Mouse (Mus musculus) forebrain, embryonic 11.5 days (tissue): ENCODE results near the gene Pax5. TPM values are rescaled to one million over a fixed set of nuclear protein-coding genes. Genes with fewer than 3 reads are reported as not detected.

ENCODE experiments used
- ATAC-seq: fragments of 200-750 bp; cut with Nextera tagmentation; replicated peaks from 2 replicates; pipeline ENCODE4 v1.8.0; 2017; ENCODE audit warnings: moderate TSS enrichment; ENCODE audit not compliant: low FRiP score
- DNase-seq: peaks from one replicate; pipeline ENCODE4 v3.0.0-alpha.2; 2017; ENCODE audit warnings: low spot score
- H3K27ac ChIP-seq: fragments of 300-500 bp; sonication (generic); 2 replicates; pipeline ENCODE4 v1.5.1; 2014; ENCODE audit warnings: low read depth, low read length
- H3K27me3 ChIP-seq: fragments of 300-500 bp; sonication (generic); 2 replicates; pipeline ENCODE4 v1.6.1; 2014; ENCODE audit warnings: mild to moderate bottlenecking, low read length, mixed read lengths; ENCODE audit not compliant: control insufficient read depth, insufficient read depth
- H3K36me3 ChIP-seq: fragments of 300-500 bp; sonication (generic); 2 replicates; pipeline ENCODE4 v1.6.1; 2014; ENCODE audit warnings: mild to moderate bottlenecking, low read length, moderate library complexity, mixed read lengths; ENCODE audit not compliant: control insufficient read depth, insufficient read depth
- H3K4me1 ChIP-seq: fragments of 300-500 bp; sonication (generic); replicated peaks from 2 replicates; pipeline ENCODE4 v1.6.1; 2014; ENCODE audit warnings: low read length, mixed read lengths; ENCODE audit not compliant: control insufficient read depth, insufficient read depth
- H3K4me2 ChIP-seq: fragments of 300-500 bp; sonication (generic); 2 replicates; pipeline ENCODE4 v1.6.1; 2014; ENCODE audit warnings: low read depth, mild to moderate bottlenecking, low read length, moderate library complexity, mixed read lengths; ENCODE audit not compliant: severe bottlenecking
- H3K4me3 ChIP-seq: fragments of 300-500 bp; sonication (generic); 2 replicates; pipeline ENCODE4 v1.5.1; 2014; ENCODE audit warnings: low read depth, low read length
- H3K9ac ChIP-seq: fragments of 300-500 bp; sonication (generic); 2 replicates; pipeline ENCODE4 v1.6.1; 2014; ENCODE audit warnings: low read length
- H3K9me3 ChIP-seq: fragments of 300-500 bp; sonication (generic); 2 replicates; pipeline ENCODE4 v1.6.1; 2016; ENCODE audit warnings: low read length, mixed read lengths; ENCODE audit not compliant: control insufficient read depth
- WGBS: fragments of 180-500 bp; shearing (Covaris S2); extraction: QIAGEN DNeasy Blood & Tissue Kit; methylation state at CpG from one replicate; pipeline ENCODE4 v1.1.7; 2014; 5-methylcytosine and 5-hydroxymethylcytosine counted together
- polyA plus RNA-seq: library from polyadenylated mRNA; unstranded; fragments of >200 nt; fragmentation: Nextera tagmentation; extraction: Ambion mirVana; gene quantifications from 2 replicates; pipeline ENCODE4 v1.2.1, GENCODE M21; 2014

Gene Pax5
- polyA plus RNA-seq, 1 experiment from 2014 or later = 0.11 TPM

DNA sequence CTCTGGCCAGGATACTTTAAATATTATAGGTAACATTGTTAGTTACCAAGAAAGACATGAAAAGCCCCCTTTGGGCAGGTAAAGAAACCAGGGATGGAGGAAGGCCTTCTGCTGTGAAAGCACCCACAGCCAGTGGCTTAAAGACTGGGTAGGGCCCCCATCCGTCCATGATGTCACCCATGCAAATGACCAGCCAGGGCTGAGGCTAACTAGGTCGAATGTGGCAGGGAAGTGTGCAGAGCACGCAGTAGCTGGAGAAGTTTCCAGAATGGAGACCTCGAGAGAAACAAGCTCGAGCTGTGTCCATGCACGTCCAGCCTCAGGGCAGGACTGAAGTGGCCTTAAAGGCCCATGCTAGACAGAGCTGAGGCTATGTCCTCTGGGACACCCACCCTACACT is 42.9 kb downstream of the Pax5 start:
- ATAC-seq = no peak
- Histone ChIP-seq H3K9me3 (no peaks in the 10 kb centered on the region), H3K4me1 (peaks cover 9% of the 10 kb centered on the region; the same call in 1 of the 2 replicates), H3K4me2 (no peak overlapping the region), H3K27me3 (peaks cover 37% of the 10 kb centered on the region), H3K36me3 (no peaks in the 10 kb centered on the region), H3K4me3 (no peak overlapping the region), H3K27ac (no peak overlapping the region), H3K9ac (no peak overlapping the region)
- DNase-seq = no peak
- WGBS = 83% methylated on average over 6 of the region's 6 CpGs

DNA sequence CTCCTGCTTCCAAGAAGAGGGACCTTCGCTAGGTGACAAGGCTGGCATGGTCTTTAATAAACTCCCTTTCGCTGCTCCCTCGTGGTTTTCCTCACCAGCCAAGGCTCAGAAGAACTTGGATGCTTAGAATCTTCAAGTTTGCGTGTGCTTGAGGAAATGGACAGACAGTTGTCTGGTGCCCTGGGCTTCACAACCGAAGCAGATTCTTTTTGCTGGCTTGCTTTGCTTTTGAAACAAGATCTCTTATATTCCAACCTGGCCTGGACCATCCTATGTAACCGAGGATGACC is 45.6 kb downstream of the Pax5 start:
- ATAC-seq (no peak), DNase-seq (no peak)
- peaks cover 48% of the 10 kb centered on the region for H3K27me3 ChIP-seq
- no peaks in the 10 kb centered on the region for H3K9me3 ChIP-seq
- H3K4me3 ChIP-seq = peak overlapping the region; percentile 51
- no peaks in the 10 kb centered on the region for H3K36me3 ChIP-seq
- no peak overlapping the region for H3K27ac ChIP-seq
- 24% methylated on average over 6 of the region's 6 CpGs for WGBS
- H3K9ac ChIP-seq = peak overlapping the region; percentile 57; the same call in 1 of the 2 replicates
- H3K4me1 ChIP-seq = peaks cover 9% of the 10 kb centered on the region; the same call in 1 of the 2 replicates
- peak overlapping the region; percentile 97 for H3K4me2 ChIP-seq

DNA sequence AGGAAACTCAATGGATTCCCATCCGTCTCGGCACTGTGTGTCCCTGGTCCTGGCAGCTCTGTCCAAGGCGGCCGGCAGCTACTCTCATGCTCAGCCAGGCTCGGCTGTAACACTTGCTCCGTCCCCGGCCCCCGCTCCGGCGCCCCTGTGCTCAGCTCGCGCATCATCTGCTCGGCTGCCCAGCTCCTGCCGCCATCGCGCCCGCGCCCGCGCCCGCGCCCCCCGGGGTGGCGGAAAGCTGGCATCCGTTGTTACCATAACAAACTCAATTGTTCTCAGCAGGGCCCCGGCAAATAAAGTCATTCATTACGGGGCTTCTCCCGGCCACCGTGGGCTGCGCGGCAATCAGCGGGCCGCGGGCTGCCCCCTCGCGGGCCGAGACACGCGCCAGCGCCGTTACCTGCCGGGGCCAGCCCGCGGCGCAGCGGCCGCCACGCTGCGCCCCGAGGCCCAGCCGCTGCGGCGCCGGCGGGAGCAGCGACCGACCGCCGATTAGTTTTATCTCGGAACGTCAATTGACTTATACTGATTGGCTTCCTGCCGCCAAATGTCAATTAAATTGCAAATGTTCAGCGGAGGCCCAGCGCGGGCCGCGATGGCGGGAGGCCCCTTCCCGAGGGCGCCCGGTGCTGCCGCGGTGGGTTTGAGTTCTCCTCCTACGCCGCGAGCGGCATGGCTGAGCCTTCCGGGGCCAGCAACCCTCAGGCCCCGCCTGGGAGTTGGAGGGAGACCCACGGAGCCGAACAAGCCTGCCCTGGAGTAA is 46.1 kb downstream of the Pax5 start:
- Histone ChIP-seq H3K4me3 (peak overlapping the region; percentile 51), H3K4me1 (peaks cover 9% of the 10 kb centered on the region; the same call in 1 of the 2 replicates), H3K9me3 (no peaks in the 10 kb centered on the region), H3K4me2 (peak overlapping the region; percentile 97), H3K9ac (peak overlapping the region; percentile 57), H3K36me3 (no peaks in the 10 kb centered on the region), H3K27ac (no peak overlapping the region), H3K27me3 (peaks cover 48% of the 10 kb centered on the region)
- ATAC-seq (peak; percentile 63; the same call in 1 of the 2 replicates), DNase-seq (peak; percentile 82)
- under 1% methylated on average over 81 of the region's 81 CpGs for WGBS

DNA sequence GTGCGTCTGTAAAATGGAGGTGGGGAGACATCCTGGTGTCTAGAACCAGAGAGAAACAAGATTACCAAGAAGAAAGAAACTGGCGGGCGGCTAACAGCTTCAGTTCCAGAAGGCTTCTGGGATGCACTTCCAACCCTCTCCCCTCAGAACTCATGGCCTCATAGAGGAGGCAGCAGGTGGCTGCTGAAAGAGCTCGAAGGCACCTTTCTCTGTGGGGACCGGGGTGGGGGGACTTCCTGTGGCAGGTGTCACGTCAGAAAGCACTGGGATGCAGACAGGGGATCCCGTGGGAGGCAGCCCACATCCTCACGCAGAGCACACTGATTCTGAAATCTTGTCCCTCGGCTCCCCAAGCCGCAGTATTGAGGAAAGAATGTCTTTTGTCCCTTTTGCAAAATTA is 46.8 kb downstream of the Pax5 start:
- ATAC-seq (no peak), DNase-seq (no peak)
- peak overlapping the region; percentile 97 for H3K4me2 ChIP-seq
- 10% methylated on average over 10 of the region's 10 CpGs for WGBS
- peaks cover 9% of the 10 kb centered on the region; the same call in 1 of the 2 replicates for H3K4me1 ChIP-seq
- H3K9ac ChIP-seq = peak overlapping the region; percentile 57; the same call in 1 of the 2 replicates
- no peak overlapping the region for H3K27ac ChIP-seq
- H3K27me3 ChIP-seq = peaks cover 48% of the 10 kb centered on the region
- H3K4me3 ChIP-seq = peak overlapping the region; percentile 51
- no peaks in the 10 kb centered on the region for H3K36me3 ChIP-seq
- H3K9me3 ChIP-seq = no peaks in the 10 kb centered on the region

DNA sequence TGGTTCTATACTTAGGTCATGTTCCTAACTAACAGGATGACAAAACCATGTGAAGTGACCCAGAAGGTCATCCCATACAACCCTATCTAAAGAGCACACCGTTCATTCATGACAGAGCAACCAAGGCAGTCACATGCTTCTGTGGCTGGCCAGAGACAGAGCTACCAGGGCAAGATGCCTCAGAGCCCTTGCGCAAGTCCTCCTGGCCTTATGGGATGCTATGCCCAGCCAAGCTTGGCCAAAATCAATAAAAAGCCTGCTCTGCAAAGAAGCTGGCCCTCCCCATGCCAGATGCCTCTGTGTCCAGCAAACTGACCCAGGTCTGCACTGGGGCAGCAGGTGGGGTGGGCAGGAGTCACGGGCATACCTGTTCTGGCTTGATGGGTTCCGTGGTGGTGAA is 65.1 kb downstream of the Pax5 start:
- Histone ChIP-seq H3K9ac (no peak overlapping the region), H3K4me2 (no peak overlapping the region), H3K4me3 (no peak overlapping the region), H3K9me3 (no peaks in the 10 kb centered on the region), H3K27me3 (peaks cover 5% of the 10 kb centered on the region), H3K27ac (no peak overlapping the region), H3K36me3 (no peaks in the 10 kb centered on the region), H3K4me1 (no peaks in the 10 kb centered on the region)
- no peak for ATAC-seq
- DNase-seq = no peak
- 82% methylated on average over 4 of the region's 4 CpGs for WGBS

DNA sequence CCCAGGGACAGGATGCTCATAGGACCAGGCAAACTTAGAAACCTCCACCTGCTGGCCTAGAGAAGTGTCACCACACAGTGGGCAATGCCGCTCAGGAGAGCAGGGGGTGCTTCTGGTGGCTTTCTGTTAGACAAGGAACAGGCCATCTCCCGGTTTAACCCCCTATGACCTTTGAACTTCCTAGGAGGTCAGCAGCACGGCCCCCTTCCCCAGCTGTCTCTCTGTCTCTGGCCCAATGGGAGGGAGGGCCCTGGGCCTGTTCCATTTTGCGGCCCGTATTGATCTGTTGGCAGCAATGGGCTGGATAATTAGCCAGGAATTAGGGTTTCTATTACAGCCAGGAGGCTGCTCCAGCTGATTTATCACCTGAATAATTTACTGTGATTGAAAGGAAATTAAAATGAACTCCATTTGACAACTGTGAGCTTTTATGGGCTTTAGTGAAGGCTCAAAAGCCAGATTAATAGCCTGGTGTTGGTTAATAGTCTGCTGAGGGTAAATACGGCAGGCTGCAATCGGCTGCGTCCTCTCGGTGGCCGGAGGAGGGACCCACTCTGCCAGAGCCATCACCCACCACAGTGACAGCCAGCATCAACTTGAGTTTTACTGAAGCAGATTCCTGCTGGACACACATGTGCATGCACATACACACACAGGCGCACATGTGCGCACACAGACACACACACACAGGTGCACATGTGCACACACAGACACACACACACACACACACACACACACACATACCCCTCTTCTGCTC is 68.3 kb downstream of the Pax5 start:
- Histone ChIP-seq H3K4me2 (no peak overlapping the region), H3K27ac (no peak overlapping the region)

DNA sequence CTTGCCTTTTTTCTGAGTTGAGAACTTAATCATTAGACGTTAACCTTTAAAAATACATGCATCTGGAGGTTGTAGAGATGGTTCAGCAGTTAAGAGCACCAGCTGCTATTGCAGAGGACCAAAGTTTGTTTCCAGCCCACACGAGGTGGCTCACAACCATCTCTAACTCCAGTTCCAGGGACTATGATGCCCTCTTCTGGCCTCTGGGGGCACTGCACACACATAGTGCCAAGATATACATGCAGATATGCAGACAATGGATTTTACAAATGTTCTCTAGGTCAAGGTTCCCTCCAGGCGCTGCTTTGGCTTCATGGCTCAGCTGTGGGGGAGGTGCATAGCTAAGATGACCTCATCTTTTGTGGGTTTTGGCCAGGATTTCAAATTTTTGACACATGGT is 74.7 kb downstream of the Pax5 start:
- WGBS = 83% methylated on average over 3 of the region's 3 CpGs
- DNase-seq = no peak
- H3K27me3 ChIP-seq = no peaks in the 10 kb centered on the region
- no peak overlapping the region for H3K27ac ChIP-seq
- H3K4me1 ChIP-seq = no peaks in the 10 kb centered on the region
- H3K9ac ChIP-seq = no peak overlapping the region
- H3K4me3 ChIP-seq = no peak overlapping the region
- H3K36me3 ChIP-seq = no peaks in the 10 kb centered on the region
- peaks cover 3% of the 10 kb centered on the region; the same call in 1 of the 2 replicates for H3K9me3 ChIP-seq
- H3K4me2 ChIP-seq = no peak overlapping the region
- ATAC-seq = no peak

More for the DNA sequence above, 68.3 kb downstream of the Pax5 start:
- WGBS = 30% methylated on average over 12 of the region's 12 CpGs
- DNase-seq (no peak), ATAC-seq (no peak)
- H3K4me1 ChIP-seq = no peaks in the 10 kb centered on the region
- H3K27me3 ChIP-seq = peaks cover 5% of the 10 kb centered on the region
- no peaks in the 10 kb centered on the region for H3K36me3 ChIP-seq
- H3K9me3 ChIP-seq = no peaks in the 10 kb centered on the region
- H3K4me3 ChIP-seq = no peak overlapping the region
- no peak overlapping the region for H3K9ac ChIP-seq

DNA sequence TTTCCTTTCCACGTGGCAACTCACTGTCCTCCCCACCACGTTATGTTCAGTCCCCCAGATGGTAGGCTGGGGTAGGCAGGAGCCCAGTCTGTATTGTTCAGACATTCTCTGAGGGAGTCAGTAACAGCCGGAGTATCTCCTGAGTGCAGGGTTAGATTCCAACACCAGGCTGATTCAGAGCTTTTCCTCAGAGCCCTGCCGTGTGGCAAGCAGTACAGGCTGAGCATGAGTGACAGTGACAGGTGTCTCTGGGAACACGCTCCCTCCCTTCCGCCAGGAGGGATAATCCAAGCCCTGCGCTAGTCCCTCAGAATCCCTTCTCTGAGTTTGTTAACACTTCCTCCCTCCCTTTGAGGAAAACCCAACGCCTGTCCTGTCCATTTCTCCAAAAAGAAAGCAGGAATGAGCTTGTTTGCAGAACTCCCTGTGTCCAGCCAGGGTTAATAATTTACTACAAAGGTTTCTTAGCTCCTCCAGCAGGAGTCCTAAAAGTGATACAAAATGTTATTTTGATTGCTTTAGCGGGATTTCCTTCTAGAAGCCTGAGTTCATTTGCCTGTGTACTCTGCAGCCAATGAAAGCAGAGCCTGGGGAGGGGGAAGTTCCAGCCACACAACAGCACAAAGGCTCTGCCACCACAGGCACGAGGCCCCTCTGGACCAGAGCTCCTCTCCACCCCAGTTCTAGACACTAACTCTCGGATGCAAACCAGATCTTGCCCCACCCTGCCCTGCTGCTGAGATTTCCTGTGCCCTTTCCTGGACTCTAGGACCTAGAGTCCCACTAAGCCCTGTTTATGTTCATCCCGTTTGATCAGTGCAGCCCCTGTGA is 76.4 kb downstream of the Pax5 start:
- Histone ChIP-seq H3K36me3 (no peaks in the 10 kb centered on the region), H3K27ac (no peak overlapping the region), H3K9me3 (peaks cover 3% of the 10 kb centered on the region; the same call in 1 of the 2 replicates), H3K27me3 (no peaks in the 10 kb centered on the region), H3K4me3 (no peak overlapping the region), H3K4me2 (no peak overlapping the region), H3K4me1 (no peaks in the 10 kb centered on the region), H3K9ac (no peak overlapping the region)
- no peak for ATAC-seq
- no peak for DNase-seq
- 23% methylated on average over 12 of the region's 12 CpGs for WGBS
